Mouse (Mus musculus) CH12.LX (cell line): Measurements from ENCODE around the gene Gzmd. TPM values are rescaled to one million over a fixed set of nuclear protein-coding genes. Genes with fewer than 3 reads are reported as not detected.

Experiments used
- DNase-seq: peaks from one replicate; pipeline ENCODE4 v3.0.0-alpha.2; 2013; ENCODE audit errors: extremely low read depth
- H3K27ac ChIP-seq: 2 replicates; pipeline ENCODE4 v1.5.1; 2012; ENCODE audit warnings: low read depth, mild to moderate bottlenecking, control low read depth, moderate library complexity; ENCODE audit not compliant: insufficient read depth
- H3K27me3 ChIP-seq: replicated peaks from 2 replicates; pipeline ENCODE3; 2012; ENCODE audit warnings: inconsistent platforms
- H3K36me3 ChIP-seq, 2 experiments: replicated peaks in 1 of 2; 2 replicates each; pipeline versions ENCODE3 to v1.6.1; 2012; ENCODE audit warnings: inconsistent platforms in 1 of 2, low read length in 1 of 2, mild to moderate bottlenecking in 1 of 2, mixed read lengths in 1 of 2, moderate library complexity in 1 of 2; ENCODE audit not compliant: control insufficient read depth in 1 of 2, insufficient read depth in 1 of 2
- H3K4me1 ChIP-seq, 2 experiments: 2 replicates each; pipeline ENCODE4 v1.6.1; 2012; ENCODE audit warnings: inconsistent platforms in 1 of 2, moderate library complexity in 1 of 2; ENCODE audit not compliant: insufficient read depth in 2 of 2, control insufficient read depth in 1 of 2
- H3K4me2 ChIP-seq: 2 replicates; pipeline ENCODE4 v1.6.1; 2012; ENCODE audit warnings: low read depth, mild to moderate bottlenecking, control low read depth; ENCODE audit not compliant: poor library complexity, insufficient read depth, severe bottlenecking
- H3K4me3 ChIP-seq, 3 experiments: fragments of 150-350 bp in 1 of 3; sonication (generic) in 1 of 3; replicated peaks in 1 of 3; 2 replicates each; pipeline versions ENCODE3 to v1.5.1; 2011 to 2012; ENCODE audit warnings: low read depth in 2 of 3, low read length in 2 of 3, mild to moderate bottlenecking in 2 of 3, moderate library complexity in 2 of 3, control low read depth in 1 of 3, improper control_type of control experiment in 1 of 3, inconsistent platforms in 1 of 3, mixed read lengths in 1 of 3; ENCODE audit not compliant: poor library complexity in 1 of 3
- H3K79me2 ChIP-seq: replicated peaks from 2 replicates; pipeline ENCODE4 v1.6.1; 2012; ENCODE audit warnings: mild to moderate bottlenecking, moderate library complexity; ENCODE audit not compliant: control insufficient read depth, poor library complexity, insufficient read depth, severe bottlenecking; ENCODE audit errors: extremely low read depth
- H3K9ac ChIP-seq: 2 replicates; pipeline ENCODE4 v1.6.1; 2012; ENCODE audit warnings: low read depth, mild to moderate bottlenecking, control low read depth, moderate library complexity; ENCODE audit not compliant: insufficient read depth
- H3K9me3 ChIP-seq: replicated peaks from 2 replicates; pipeline ENCODE3; 2012; ENCODE audit warnings: low read length, inconsistent platforms, mixed read lengths
- CTCF ChIP-seq, 2 experiments: IDR thresholded peaks in 1 of 2; conservative IDR thresholded peaks in 1 of 2; 2 replicates each; pipeline ENCODE4 v1.5.1; 2011 to 2012; ENCODE audit warnings: low read depth in 2 of 2, low read length in 2 of 2, improper control_type of control experiment in 1 of 2, inconsistent platforms in 1 of 2, mild to moderate bottlenecking in 1 of 2, moderate library complexity in 1 of 2
- E2F4 ChIP-seq: IDR thresholded peaks from 2 replicates; pipeline ENCODE4 v1.6.1; 2011; ENCODE audit warnings: low read depth, low read length, improper control_type of control experiment; ENCODE audit not compliant: insufficient replicate concordance
- EP300 ChIP-seq: IDR thresholded peaks from 2 replicates; pipeline ENCODE4 v1.6.1; 2011; ENCODE audit warnings: low read length, improper control_type of control experiment
- ETS1 ChIP-seq: conservative IDR thresholded peaks from 2 replicates; pipeline ENCODE4 v1.6.1; 2012; ENCODE audit warnings: low read depth, mild to moderate bottlenecking, inconsistent platforms, low read length, improper control_type of control experiment, moderate library complexity
- KAT2A ChIP-seq: IDR thresholded peaks from 2 replicates; pipeline ENCODE4 v1.6.1; 2012; ENCODE audit warnings: low read length, improper control_type of control experiment, inconsistent platforms; ENCODE audit not compliant: insufficient replicate concordance
- MAX ChIP-seq: IDR thresholded peaks from 2 replicates; pipeline ENCODE4 v1.6.1; 2011; ENCODE audit warnings: low read length, improper control_type of control experiment
- MAZ ChIP-seq: IDR thresholded peaks from 2 replicates; pipeline ENCODE4 v1.6.1; 2012; ENCODE audit warnings: low read depth, mild to moderate bottlenecking, inconsistent platforms, low read length, improper control_type of control experiment, moderate library complexity
- MEF2A ChIP-seq: IDR thresholded peaks from 2 replicates; pipeline ENCODE4 v1.6.1; 2014; ENCODE audit warnings: low read depth, mild to moderate bottlenecking, inconsistent platforms, low read length, improper control_type of control experiment, borderline replicate concordance
- MYC ChIP-seq: IDR thresholded peaks from 2 replicates; pipeline ENCODE4 v1.6.1; 2011; ENCODE audit warnings: low read depth, mild to moderate bottlenecking, improper control_type of control experiment, low read length
- PAX5 ChIP-seq: IDR thresholded peaks from 2 replicates; pipeline ENCODE4 v1.6.1; 2012; ENCODE audit warnings: low read length, inconsistent platforms, mixed read lengths
- POLR2A ChIP-seq: IDR thresholded peaks from 2 replicates; pipeline ENCODE4 v1.6.1; 2011; ENCODE audit warnings: low read depth, mild to moderate bottlenecking, improper control_type of control experiment, low read length
- RCOR1 ChIP-seq: conservative IDR thresholded peaks from 2 replicates; pipeline ENCODE4 v1.6.1; 2012; ENCODE audit warnings: low read depth, mild to moderate bottlenecking, inconsistent platforms, low read length, improper control_type of control experiment
- SMC3 ChIP-seq: IDR thresholded peaks from 2 replicates; pipeline ENCODE4 v1.6.1; 2011; ENCODE audit warnings: low read depth, low read length, improper control_type of control experiment
- USF1 ChIP-seq: IDR thresholded peaks from 2 replicates; pipeline ENCODE4 v1.6.1; 2014; ENCODE audit warnings: low read depth, mild to moderate bottlenecking, inconsistent platforms, low read length, improper control_type of control experiment
- USF2 ChIP-seq: conservative IDR thresholded peaks from 2 replicates; pipeline ENCODE4 v1.6.1; 2011; ENCODE audit warnings: low read depth, low read length, improper control_type of control experiment
- ZKSCAN1 ChIP-seq: IDR thresholded peaks from 2 replicates; pipeline ENCODE4 v1.6.1; 2012; ENCODE audit warnings: low read depth, inconsistent platforms, low read length, improper control_type of control experiment, borderline replicate concordance
- ZNF384 ChIP-seq: IDR thresholded peaks from 2 replicates; pipeline ENCODE4 v1.6.1; 2012; ENCODE audit warnings: low read depth, low read length, improper control_type of control experiment, inconsistent platforms
- dilution Hi-C: fragments of 300-500 bp; cut with MboI; formaldehyde crosslinking; loops from 2 replicates; pipeline ENCODE4 v1.14.3; 2020; ENCODE audit warnings: low sequenced_read_pairs; ENCODE audit not compliant: extremely low pct_unique_long_range_greater_than_20kb, extremely low pct_ligation_motif_present
- in situ Hi-C: fragments of 300-500 bp; cut with MboI; formaldehyde crosslinking; loops from 3 replicates; pipeline ENCODE4 v1.14.3; 2019; ENCODE audit warnings: low sequenced_read_pairs, low pct_ligation_motif_present, low pct_unique_long_range_greater_than_20kb, mixed read lengths
- polyA plus RNA-seq: library from polyadenylated mRNA; unstranded; fragments of >175 nt; gene quantifications from 2 replicates; pipeline ENCODE4 v1.2.1, GENCODE M21; 2012; ENCODE audit warnings: low read depth; ENCODE audit not compliant: insufficient read length
- total RNA-seq, 2 experiments: library from RNA; depleted of rRNA; stranded (reverse); fragments of 300-350 nt in 1 of 2; fragments of >200 nt in 1 of 2; gene quantifications; 2 replicates each; pipeline ENCODE4 v1.2.3; 2012 to 2014

Gene Gzmd
- total and polyA plus RNA-seq, 3 experiments: not detected

DNA sequence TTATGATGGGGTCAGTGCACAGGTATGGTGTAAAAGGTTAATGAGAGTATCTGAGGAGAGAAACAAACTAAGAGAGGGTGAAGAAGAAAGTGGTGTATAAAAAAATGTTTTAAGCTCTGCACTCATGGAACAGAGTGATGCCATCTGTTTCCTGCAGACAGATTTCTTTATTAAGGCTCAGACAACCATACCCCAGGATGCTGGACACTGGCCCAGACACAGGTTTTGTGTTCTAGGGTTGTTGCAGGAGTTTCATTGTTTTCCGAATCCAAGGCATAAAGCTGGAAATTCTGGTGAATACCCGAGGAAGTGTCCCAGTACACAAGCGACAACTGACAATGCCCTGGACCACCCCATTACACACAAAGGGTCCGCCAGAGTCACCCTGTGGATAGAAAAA, 50.4 kb downstream of the Gzmd start:
- Histone ChIP-seq H3K79me2 (no peaks in the 10 kb centered on the region), H3K4me3 (no peak overlapping the region), H3K9ac (no peak overlapping the region), H3K9me3 (no peaks in the 10 kb centered on the region), H3K36me3 (no peaks in the 10 kb centered on the region), H3K4me2 (no peak overlapping the region), H3K4me1 (no peaks in the 10 kb centered on the region), H3K27ac (no peak overlapping the region), H3K27me3 (no peaks in the 10 kb centered on the region)
- no peak for DNase-seq
- TF ChIP-seq E2F4 (no peak), CTCF (conservative IDR thresholded peaks at IDR 0.05 in 1 of 2, IDR thresholded peaks at IDR 0.05 in 1 of 2; ENCODE audit: low read depth in 2 of 2, low read length in 2 of 2) (no peak), RCOR1 (no peak), ETS1 (no peak), ZKSCAN1 (no peak), PAX5 (no peak), POLR2A (no peak), MEF2A (no peak), MYC (no peak), USF2 (no peak), USF1 (no peak), ZNF384 (no peak), EP300 (no peak), KAT2A (no peak), MAZ (no peak), MAX (no peak), SMC3 (no peak)
- in situ Hi-C loops (no loop called here), dilution Hi-C loops (no loop called here)

Other genes with a start within 250 kb of the Gzmd start
- gene Cbln3, start 248.2 kb downstream of the Gzmd start, total RNA-seq (2012; rRNA removed): 0.08 and 0.17 TPM in 2 replicates
- 0.14 and 0.26 TPM in 2 replicates for gene Cbln3, start 248.2 kb downstream of the Gzmd start, total RNA-seq (2014; rRNA removed)
- gene Cbln3, start 248.2 kb downstream of the Gzmd start, polyA plus RNA-seq: 0.14 and 0.24 TPM in 2 replicates
- gene Khnyn, start 247.7 kb downstream of the Gzmd start, total RNA-seq (2012; rRNA removed): 32.8 and 50.6 TPM in 2 replicates
- 31.1 and 35.8 TPM in 2 replicates for gene Khnyn, start 247.7 kb downstream of the Gzmd start, total RNA-seq (2014; rRNA removed)
- gene Khnyn, start 247.7 kb downstream of the Gzmd start, polyA plus RNA-seq: 29.8 and 31.8 TPM in 2 replicates
- gene Sdr39u1, start 232.3 kb downstream of the Gzmd start, total RNA-seq (2012; rRNA removed): 66.7 and 77.6 TPM in 2 replicates
- 61.4 and 66.0 TPM in 2 replicates for gene Sdr39u1, start 232.3 kb downstream of the Gzmd start, total RNA-seq (2014; rRNA removed)
- 73.2 and 90.8 TPM in 2 replicates for gene Sdr39u1, start 232.3 kb downstream of the Gzmd start, polyA plus RNA-seq
- not detected in 2 replicates for gene Cma1, start 187.9 kb downstream of the Gzmd start, total RNA-seq (2012; rRNA removed)
- not detected in 2 replicates for gene Cma1, start 187.9 kb downstream of the Gzmd start, total RNA-seq (2014; rRNA removed)
- not detected in 2 replicates for gene Cma1, start 187.9 kb downstream of the Gzmd start, polyA plus RNA-seq
- not detected in 2 replicates for gene Cma2, start 181.6 kb downstream of the Gzmd start, total RNA-seq (2012; rRNA removed)
- not detected in 2 replicates for gene Cma2, start 181.6 kb downstream of the Gzmd start, total RNA-seq (2014; rRNA removed)
- gene Cma2, start 181.6 kb downstream of the Gzmd start, polyA plus RNA-seq: not detected in 2 replicates
- gene Mcpt1, start 114.6 kb downstream of the Gzmd start, total RNA-seq (2012; rRNA removed): 0.17 TPM in 1 of 2 replicates, not detected in the other
- 0.66 and 1.0 TPM in 2 replicates for gene Mcpt1, start 114.6 kb downstream of the Gzmd start, total RNA-seq (2014; rRNA removed)
- 0.39 and 0.41 TPM in 2 replicates for gene Mcpt1, start 114.6 kb downstream of the Gzmd start, polyA plus RNA-seq
- 0.17 and 0.25 TPM in 2 replicates for gene Mcpt9, start 102.1 kb downstream of the Gzmd start, total RNA-seq (2012; rRNA removed)
- gene Mcpt9, start 102.1 kb downstream of the Gzmd start, total RNA-seq (2014; rRNA removed): 0.22 and 0.28 TPM in 2 replicates
- gene Mcpt9, start 102.1 kb downstream of the Gzmd start, polyA plus RNA-seq: 0.29 TPM in 1 of 2 replicates, not detected in the other
- gene Mcpt2, start 90.6 kb downstream of the Gzmd start, total RNA-seq (2012; rRNA removed): 0.13 TPM in 1 of 2 replicates, not detected in the other
- gene Mcpt2, start 90.6 kb downstream of the Gzmd start, total RNA-seq (2014; rRNA removed): not detected in 2 replicates
- gene Mcpt2, start 90.6 kb downstream of the Gzmd start, polyA plus RNA-seq: not detected in 2 replicates
- not detected in 2 replicates for gene Mcpt4, start 70.3 kb downstream of the Gzmd start, total RNA-seq (2012; rRNA removed)
- not detected in 2 replicates for gene Mcpt4, start 70.3 kb downstream of the Gzmd start, total RNA-seq (2014; rRNA removed)
- gene Mcpt4, start 70.3 kb downstream of the Gzmd start, polyA plus RNA-seq: not detected in 2 replicates
- not detected in 2 replicates for gene Mcpt8, start 47.3 kb downstream of the Gzmd start, total RNA-seq (2012; rRNA removed)
- not detected in 2 replicates for gene Mcpt8, start 47.3 kb downstream of the Gzmd start, total RNA-seq (2014; rRNA removed)
- not detected in 2 replicates for gene Mcpt8, start 47.3 kb downstream of the Gzmd start, polyA plus RNA-seq
- gene Ctsg, start 30.0 kb downstream of the Gzmd start, total RNA-seq (2012; rRNA removed): not detected in 2 replicates
- not detected in 2 replicates for gene Ctsg, start 30.0 kb downstream of the Gzmd start, total RNA-seq (2014; rRNA removed)
- gene Ctsg, start 30.0 kb downstream of the Gzmd start, polyA plus RNA-seq: not detected in 2 replicates
- gene Gzme, start 12.0 kb downstream of the Gzmd start, total RNA-seq (2012; rRNA removed): not detected in 2 replicates
- gene Gzme, start 12.0 kb downstream of the Gzmd start, total RNA-seq (2014; rRNA removed): not detected in 2 replicates
- not detected in 2 replicates for gene Gzme, start 12.0 kb downstream of the Gzmd start, polyA plus RNA-seq
- gene Gzmg, start 27.0 kb upstream of the Gzmd start, total RNA-seq (2012; rRNA removed): not detected in 2 replicates
- gene Gzmg, start 27.0 kb upstream of the Gzmd start, total RNA-seq (2014; rRNA removed): not detected in 2 replicates
- not detected in 2 replicates for gene Gzmg, start 27.0 kb upstream of the Gzmd start, polyA plus RNA-seq
- not detected in 2 replicates for gene Gzmn, start 42.0 kb upstream of the Gzmd start, total RNA-seq (2012; rRNA removed)
- not detected in 2 replicates for gene Gzmn, start 42.0 kb upstream of the Gzmd start, total RNA-seq (2014; rRNA removed)
- not detected in 2 replicates for gene Gzmn, start 42.0 kb upstream of the Gzmd start, polyA plus RNA-seq
- gene Gzmf, start 78.8 kb upstream of the Gzmd start, total RNA-seq (2012; rRNA removed): not detected in 2 replicates
- not detected in 2 replicates for gene Gzmf, start 78.8 kb upstream of the Gzmd start, total RNA-seq (2014; rRNA removed)
- gene Gzmf, start 78.8 kb upstream of the Gzmd start, polyA plus RNA-seq: not detected in 2 replicates
- gene Gzmc, start 102.0 kb upstream of the Gzmd start, total RNA-seq (2012; rRNA removed): not detected in 2 replicates
- not detected in 2 replicates for gene Gzmc, start 102.0 kb upstream of the Gzmd start, total RNA-seq (2014; rRNA removed)
- not detected in 2 replicates for gene Gzmc, start 102.0 kb upstream of the Gzmd start, polyA plus RNA-seq
- gene Gzmb, start 129.7 kb upstream of the Gzmd start, total RNA-seq (2012; rRNA removed): not detected in 2 replicates
- gene Gzmb, start 129.7 kb upstream of the Gzmd start, total RNA-seq (2014; rRNA removed): not detected in 2 replicates
- not detected in 2 replicates for gene Gzmb, start 129.7 kb upstream of the Gzmd start, polyA plus RNA-seq
- not detected in 2 replicates for gene Atp12a, start 232.5 kb upstream of the Gzmd start, total RNA-seq (2012; rRNA removed)
- gene Atp12a, start 232.5 kb upstream of the Gzmd start, total RNA-seq (2014; rRNA removed): not detected in 2 replicates
- gene Atp12a, start 232.5 kb upstream of the Gzmd start, polyA plus RNA-seq: not detected in 2 replicates